Mouse (Mus musculus) hindbrain, embryonic 11.5 days (tissue): ENCODE data around the gene Olfr641. TPM values are rescaled to one million over a fixed set of nuclear protein-coding genes. Genes with fewer than 3 reads are reported as not detected.

Experiments used
- ATAC-seq: fragments of 200-750 bp; cut with Nextera tagmentation; 2 replicates; pipeline ENCODE4 v1.8.0; 2017; ENCODE audit warnings: mild to moderate bottlenecking, moderate TSS enrichment, moderate library complexity; ENCODE audit not compliant: low FRiP score
- DNase-seq: peaks from one replicate; pipeline ENCODE4 v3.0.0-alpha.2; 2015; ENCODE audit warnings: low spot score
- H3K27ac ChIP-seq: fragments of 300-500 bp; sonication (generic); 2 replicates; pipeline ENCODE4 v1.5.1; 2014; ENCODE audit warnings: mild to moderate bottlenecking, low read depth, low read length
- H3K27me3 ChIP-seq: fragments of 300-500 bp; sonication (generic); 2 replicates; pipeline ENCODE4 v1.6.1; 2014; ENCODE audit warnings: mild to moderate bottlenecking, low read length, moderate library complexity, mixed read lengths; ENCODE audit not compliant: control insufficient read depth, insufficient read depth
- H3K36me3 ChIP-seq: fragments of 300-500 bp; sonication (generic); 2 replicates; pipeline ENCODE4 v1.6.1; 2014; ENCODE audit warnings: mild to moderate bottlenecking, low read length, moderate library complexity, mixed read lengths; ENCODE audit not compliant: control insufficient read depth, insufficient read depth
- H3K4me1 ChIP-seq: fragments of 300-500 bp; sonication (generic); replicated peaks from 2 replicates; pipeline ENCODE4 v1.6.1; 2014; ENCODE audit warnings: low read length, mixed read lengths; ENCODE audit not compliant: control insufficient read depth, insufficient read depth
- H3K4me2 ChIP-seq: fragments of 300-500 bp; sonication (generic); replicated peaks from 2 replicates; pipeline ENCODE4 v1.6.1; 2014; ENCODE audit warnings: mild to moderate bottlenecking, low read depth, low read length
- H3K4me3 ChIP-seq: fragments of 300-500 bp; sonication (generic); 2 replicates; pipeline ENCODE4 v1.5.1; 2014; ENCODE audit warnings: low read depth, low read length
- H3K9ac ChIP-seq: fragments of 300-500 bp; sonication (generic); 2 replicates; pipeline ENCODE4 v1.6.1; 2014; ENCODE audit warnings: low read depth, low read length
- H3K9me3 ChIP-seq: fragments of 300-500 bp; sonication (generic); 2 replicates; pipeline ENCODE4 v1.6.1; 2016; ENCODE audit warnings: low read length; ENCODE audit not compliant: control insufficient read depth
- WGBS: fragments of 180-500 bp; shearing (Covaris S2); extraction: QIAGEN DNeasy Blood & Tissue Kit; methylation state at CpG from one replicate; pipeline ENCODE4 v1.1.7; 2014; 5-methylcytosine and 5-hydroxymethylcytosine counted together
- polyA plus RNA-seq: library from polyadenylated mRNA; unstranded; fragments of >200 nt; fragmentation: Nextera tagmentation; extraction: Ambion mirVana; gene quantifications from 2 replicates; pipeline ENCODE4 v1.2.1, GENCODE M21; 2014

Gene Olfr641
- polyA plus RNA-seq: not detected in 2 replicates

GRCm38 (mm10) chr7:104035145-104035544, at the start of gene Olfr641:
TSS of gene Olfr641 (plus strand) at chr7:104035445.
- H3K27me3 ChIP-seq: no peaks in the 10 kb centered on the region
- ATAC-seq: no peak
- no peaks in the 10 kb centered on the region for H3K4me1 ChIP-seq
- H3K4me2 ChIP-seq: no peak within 1 kb of the TSS
- DNase-seq: no peak
- WGBS: 74% methylated on average over 1 of the region's 1 CpGs
- H3K4me3 ChIP-seq: no peak within 1 kb of the TSS
- H3K36me3 ChIP-seq: no peaks in the 10 kb centered on the region
- H3K9ac ChIP-seq: no peak within 1 kb of the TSS
- H3K27ac ChIP-seq: no peak within 1 kb of the TSS
- H3K9me3 ChIP-seq: no peaks in the 10 kb centered on the region

DNA sequence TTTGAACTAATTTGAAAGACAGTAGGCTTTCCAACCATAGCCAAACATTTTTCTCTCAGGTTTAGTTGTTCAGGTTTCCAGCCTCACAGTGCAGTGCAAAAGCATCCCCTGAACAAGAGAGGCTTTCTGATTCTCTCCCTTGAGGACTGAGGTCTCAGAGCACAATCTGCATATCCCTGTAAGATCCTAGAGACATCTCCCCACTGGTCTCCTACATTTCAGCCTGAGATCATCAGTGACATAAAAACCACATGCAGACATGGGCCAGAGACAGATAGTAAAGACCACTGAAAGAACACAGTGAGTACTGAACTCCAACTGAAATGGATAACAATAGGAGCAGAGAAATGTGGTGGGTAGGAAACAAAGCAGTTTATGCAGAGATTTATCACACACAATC, 36.8 kb upstream of the Olfr641 start, which contains the start of gene Olfr638:
TSS of gene Olfr638 (plus strand) at position 301 of the 400 bp plus-strand sequence.
- H3K4me1 ChIP-seq: no peaks in the 10 kb centered on the region
- H3K9me3 ChIP-seq: no peaks in the 10 kb centered on the region
- no peak within 1 kb of the TSS for H3K27ac ChIP-seq
- no peak within 1 kb of the TSS for H3K4me2 ChIP-seq
- H3K9ac ChIP-seq: no peak within 1 kb of the TSS
- no peaks in the 10 kb centered on the region for H3K27me3 ChIP-seq
- H3K36me3 ChIP-seq: no peaks in the 10 kb centered on the region
- DNase-seq (no peak), ATAC-seq (no peak)
- H3K4me3 ChIP-seq: no peak within 1 kb of the TSS

DNA sequence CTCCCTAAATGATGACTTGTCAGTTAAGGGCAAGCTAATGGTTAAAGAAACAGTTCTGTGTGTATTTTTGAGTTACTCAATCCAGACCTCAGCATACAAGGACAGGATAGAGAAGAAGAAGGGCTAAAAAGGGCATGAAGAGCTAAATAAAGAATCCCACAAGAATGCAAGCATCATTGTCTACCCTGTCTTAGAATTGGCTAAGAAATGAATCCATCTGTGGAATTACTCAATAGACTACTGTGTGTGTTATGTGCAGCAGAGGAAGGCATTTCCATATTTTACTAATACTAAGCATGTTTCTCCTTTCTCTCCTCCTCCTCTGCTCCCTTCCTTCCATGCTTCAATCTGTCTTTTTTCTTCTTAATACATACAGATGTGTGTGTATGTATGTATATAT, 36.1 kb upstream of the Olfr641 start:
- H3K4me2 ChIP-seq: no peak overlapping the region
- no peak overlapping the region for H3K9ac ChIP-seq
- no peaks in the 10 kb centered on the region for H3K27me3 ChIP-seq
- H3K4me1 ChIP-seq: no peaks in the 10 kb centered on the region
- H3K27ac ChIP-seq: no peak overlapping the region
- no peak overlapping the region for H3K4me3 ChIP-seq
- ATAC-seq (no peak), DNase-seq (no peak)
- no peaks in the 10 kb centered on the region for H3K36me3 ChIP-seq
- no peaks in the 10 kb centered on the region for H3K9me3 ChIP-seq

DNA sequence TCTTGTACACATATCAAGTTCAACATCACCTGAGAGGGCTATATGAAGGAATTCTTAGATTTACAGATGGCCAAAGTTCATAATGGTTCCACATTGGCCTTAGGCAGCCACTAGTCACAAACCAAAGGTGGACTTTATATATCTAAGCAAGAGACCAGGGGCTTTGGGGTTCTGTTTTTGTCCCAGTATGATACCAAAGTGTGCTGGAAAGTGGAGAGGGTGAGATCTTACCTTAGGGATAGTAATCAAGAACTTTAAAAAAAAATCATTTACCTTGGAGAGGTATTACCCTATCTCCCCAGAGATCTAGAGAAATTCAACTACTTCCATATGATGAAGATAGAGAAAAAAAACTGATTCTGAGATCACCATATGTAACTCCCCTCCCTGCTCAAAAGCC, 18.0 kb upstream of the Olfr641 start, which contains the start of gene Olfr639:
TSS of gene Olfr639 (minus strand) at position 101 of the 400 bp plus-strand sequence.
- Histone ChIP-seq H3K4me2 (no peak within 1 kb of the TSS), H3K4me1 (no peaks in the 10 kb centered on the region), H3K9ac (no peak within 1 kb of the TSS), H3K36me3 (no peaks in the 10 kb centered on the region), H3K9me3 (no peaks in the 10 kb centered on the region), H3K27me3 (no peaks in the 10 kb centered on the region), H3K4me3 (no peak within 1 kb of the TSS), H3K27ac (no peak within 1 kb of the TSS)
- DNase-seq (no peak), ATAC-seq (no peak)

DNA sequence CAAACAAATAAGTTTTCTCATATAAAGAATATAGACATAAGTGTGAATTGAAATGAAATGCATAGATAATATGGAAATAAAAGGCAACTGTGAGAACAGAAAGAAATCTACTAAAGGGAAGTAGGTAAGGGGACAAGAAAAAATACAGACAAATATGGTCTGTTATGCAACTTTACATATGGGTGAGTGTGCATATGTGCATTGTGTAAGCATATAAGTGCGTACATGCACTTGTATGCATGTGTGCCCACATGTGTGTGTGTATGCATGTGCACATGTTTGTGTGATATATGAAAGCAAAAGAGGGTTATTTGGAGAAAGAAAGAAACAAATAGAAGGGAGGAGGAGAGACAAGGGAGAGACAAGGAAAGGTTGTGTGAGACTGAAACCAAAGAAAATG, 16.3 kb upstream of the Olfr641 start:
- WGBS: 89% methylated on average over 1 of the region's 1 CpGs
- H3K36me3 ChIP-seq: no peaks in the 10 kb centered on the region
- no peak overlapping the region for H3K4me3 ChIP-seq
- H3K4me1 ChIP-seq: no peaks in the 10 kb centered on the region
- H3K9ac ChIP-seq: no peak overlapping the region
- H3K27ac ChIP-seq: no peak overlapping the region
- ATAC-seq (no peak), DNase-seq (no peak)
- no peaks in the 10 kb centered on the region for H3K27me3 ChIP-seq
- no peak overlapping the region for H3K4me2 ChIP-seq
- H3K9me3 ChIP-seq: no peaks in the 10 kb centered on the region

DNA sequence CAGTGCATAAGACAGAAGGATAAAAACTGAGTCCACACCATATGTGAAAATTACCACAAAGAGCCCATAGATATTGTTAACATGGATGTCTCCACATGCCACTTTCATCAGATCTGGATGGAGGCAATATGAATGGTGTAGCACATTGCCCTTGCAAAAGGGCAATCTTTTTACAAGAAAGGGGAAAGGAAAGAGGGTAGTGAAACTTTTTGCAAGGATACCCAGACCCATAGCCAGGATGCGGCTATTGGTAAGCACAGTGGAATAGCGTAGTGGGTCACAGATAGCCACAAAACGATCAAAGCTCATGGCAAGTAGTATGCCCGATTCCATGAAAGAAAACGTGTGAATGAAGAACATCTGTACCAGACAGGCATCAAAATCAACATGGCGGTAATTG, 13.6 kb upstream of the Olfr641 start:
- no peak for ATAC-seq
- Histone ChIP-seq H3K4me3 (no peak overlapping the region), H3K9ac (no peak overlapping the region), H3K27me3 (no peaks in the 10 kb centered on the region), H3K4me1 (no peaks in the 10 kb centered on the region), H3K36me3 (no peaks in the 10 kb centered on the region), H3K9me3 (no peaks in the 10 kb centered on the region), H3K27ac (no peak overlapping the region), H3K4me2 (no peak overlapping the region)
- no peak for DNase-seq
- 93% methylated on average over 6 of the region's 6 CpGs for WGBS

GRCm38 (mm10) chr7:104025473-104025872, 9.8 kb upstream of the Olfr641 start, which contains the start of gene Olfr640:
TSS of gene Olfr640 (minus strand) at chr7:104025573.
- DNase-seq: no peak
- no peaks in the 10 kb centered on the region for H3K36me3 ChIP-seq
- no peak within 1 kb of the TSS for H3K4me2 ChIP-seq
- no peak for ATAC-seq
- no peak within 1 kb of the TSS for H3K27ac ChIP-seq
- H3K4me1 ChIP-seq: no peaks in the 10 kb centered on the region
- H3K27me3 ChIP-seq: no peaks in the 10 kb centered on the region
- no peaks in the 10 kb centered on the region for H3K9me3 ChIP-seq
- 86% methylated on average over 6 of the region's 6 CpGs for WGBS
- H3K4me3 ChIP-seq: no peak within 1 kb of the TSS
- no peak within 1 kb of the TSS for H3K9ac ChIP-seq

DNA sequence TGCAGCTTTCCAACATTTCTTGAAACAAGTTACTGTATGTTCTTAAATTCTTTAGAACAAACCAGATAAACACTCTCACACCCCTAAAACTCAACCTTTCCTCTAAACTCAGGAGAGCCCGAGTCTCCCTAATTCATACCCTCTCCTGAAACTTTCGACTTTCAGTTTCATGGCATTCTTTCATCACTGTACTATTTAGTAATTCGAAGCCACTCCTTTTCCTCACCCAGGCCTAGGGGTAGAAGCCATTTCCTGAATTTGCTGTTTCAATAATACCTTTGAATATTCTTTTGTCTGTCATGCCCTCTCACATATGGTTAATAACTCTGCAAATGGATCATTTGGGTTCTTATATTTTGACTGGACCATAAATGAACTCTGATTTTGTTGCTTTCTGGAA, 8.3 kb upstream of the Olfr641 start:
- Histone ChIP-seq H3K27me3 (no peaks in the 10 kb centered on the region), H3K4me2 (no peak overlapping the region), H3K4me1 (no peaks in the 10 kb centered on the region), H3K27ac (no peak overlapping the region), H3K4me3 (no peak overlapping the region), H3K36me3 (no peaks in the 10 kb centered on the region), H3K9ac (no peak overlapping the region), H3K9me3 (no peaks in the 10 kb centered on the region)
- 81% methylated on average over 3 of the region's 3 CpGs for WGBS
- DNase-seq (no peak), ATAC-seq (no peak)

DNA sequence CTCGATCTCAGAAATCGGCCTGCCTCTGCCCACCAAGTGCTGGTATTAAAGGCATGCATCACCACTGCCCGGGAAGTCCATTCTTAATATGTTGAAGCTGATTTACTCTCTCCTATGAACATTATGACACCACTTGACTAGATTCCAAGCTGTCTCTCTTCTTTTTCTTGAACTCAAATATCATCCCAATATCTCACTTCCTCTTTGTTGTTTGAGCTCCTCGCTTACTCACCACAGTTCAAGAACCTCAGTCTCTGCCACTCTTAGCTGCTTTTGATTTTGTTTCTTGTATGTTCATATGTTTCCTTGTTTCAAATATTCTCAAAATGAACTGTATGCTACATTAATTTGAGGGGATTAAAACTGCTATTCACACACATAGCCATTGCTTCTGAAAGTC, 15.5 kb downstream of the Olfr641 start:
- Histone ChIP-seq H3K27ac (no peak overlapping the region), H3K9me3 (no peaks in the 10 kb centered on the region), H3K4me2 (no peak overlapping the region), H3K36me3 (no peaks in the 10 kb centered on the region), H3K4me3 (no peak overlapping the region), H3K9ac (no peak overlapping the region), H3K27me3 (no peaks in the 10 kb centered on the region), H3K4me1 (no peaks in the 10 kb centered on the region)
- DNase-seq: no peak
- no peak for ATAC-seq
- WGBS: 89% methylated on average over 4 of the region's 4 CpGs
